Mouse (Mus musculus): ENCODE results near the gene Zscan5b.
"Not testable (repeated sequence)": the region's sequence is repeated elsewhere in the genome, so short reads cannot be mapped to it uniquely, and the experiment has no call there.

The Zscan5b gene

DNA sequence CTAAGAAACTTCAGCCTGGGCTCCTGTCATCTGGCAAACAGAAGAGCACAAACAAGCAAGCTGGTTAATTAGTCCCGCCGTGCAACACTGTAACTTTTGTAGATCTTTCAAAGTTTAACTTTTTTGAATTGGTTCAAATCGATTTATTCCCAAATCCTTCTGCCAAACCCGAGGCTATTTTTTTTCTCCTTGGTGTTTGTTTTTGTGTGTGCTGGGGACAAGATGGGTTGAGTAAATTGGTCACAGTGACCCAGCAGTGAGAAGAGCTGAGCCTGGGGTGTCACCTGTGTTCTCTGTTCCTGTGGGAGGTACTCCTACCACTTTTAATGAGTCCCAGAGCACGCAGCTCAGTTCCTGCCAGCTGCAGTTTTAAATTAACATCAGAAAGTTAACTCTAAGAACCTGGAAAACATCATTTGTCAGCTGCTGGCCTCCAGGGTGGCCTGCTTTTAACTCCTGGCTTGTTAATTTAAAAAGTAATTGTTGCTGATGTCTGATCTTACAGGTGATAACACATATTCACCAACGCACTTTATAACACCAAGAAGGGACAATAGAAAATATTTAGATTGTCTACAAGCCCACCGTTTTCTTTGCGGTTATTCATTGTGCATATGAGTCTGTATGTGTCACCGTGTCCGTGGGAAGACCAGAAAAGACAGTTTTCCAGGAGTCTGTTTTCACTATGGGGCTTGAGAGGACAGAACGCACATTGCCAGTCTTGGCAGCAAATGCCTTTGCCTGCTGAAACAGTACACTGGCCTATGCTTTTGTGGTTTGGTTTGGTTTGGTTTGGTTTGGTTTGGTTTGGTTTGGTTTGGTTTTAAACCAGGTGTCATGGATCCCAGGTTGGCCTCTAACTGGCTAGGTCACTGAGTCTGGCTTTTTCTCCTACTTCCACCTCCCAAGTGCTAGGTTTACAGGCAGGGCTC is 22.5 kb downstream of the Zscan5b start:
- DNase-seq (ENCODE audit: low spot score in 2 of 2): no peak

DNA sequence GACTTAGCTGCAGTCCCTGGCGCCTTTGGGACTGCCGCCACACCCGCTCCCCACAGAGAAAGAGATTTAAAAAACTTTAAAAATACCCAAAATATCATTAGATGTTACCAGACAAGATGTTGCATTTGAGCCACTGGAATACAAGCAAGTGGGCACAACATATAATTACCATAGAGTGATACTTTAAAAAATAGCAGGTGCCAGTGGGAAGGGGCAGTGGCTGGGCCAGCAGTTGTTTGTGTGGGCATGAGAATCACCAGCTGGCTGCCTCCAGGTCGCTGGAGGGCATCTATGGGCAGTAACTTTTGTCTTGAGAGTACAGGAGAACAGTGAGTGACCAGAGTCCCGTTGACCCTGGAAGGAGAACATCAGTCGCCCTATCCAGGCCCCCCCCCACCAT is 30.3 kb downstream of the Zscan5b start, which contains the start of gene Epp13:
Gene Epp13 (plus strand): TSS at position 301 of the 400 bp plus-strand sequence.
- no peak for DNase-seq (ENCODE audit: low spot score in 2 of 2)

DNA sequence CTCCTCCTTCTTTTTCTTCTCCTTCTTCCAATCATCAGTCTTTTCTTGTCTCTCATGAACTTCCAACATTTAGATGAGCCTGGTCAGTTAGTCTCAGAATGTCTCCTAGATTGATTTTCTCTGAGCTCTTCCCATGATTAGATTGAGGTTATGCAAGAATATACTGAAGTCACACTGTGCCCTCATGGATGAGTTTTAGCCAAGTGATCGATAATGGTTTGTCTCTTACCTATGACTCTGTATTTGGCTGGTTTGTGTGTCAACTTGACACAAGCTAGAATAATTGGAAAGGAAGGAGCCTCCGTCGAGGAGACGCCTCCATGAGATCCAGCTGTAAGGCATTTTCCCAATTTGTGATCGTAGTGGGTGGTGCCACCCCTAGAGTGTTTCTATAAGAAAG is 32.4 kb downstream of the Zscan5b start:
- DNase-seq (ENCODE audit: low spot score in 2 of 2): no peak

DNA sequence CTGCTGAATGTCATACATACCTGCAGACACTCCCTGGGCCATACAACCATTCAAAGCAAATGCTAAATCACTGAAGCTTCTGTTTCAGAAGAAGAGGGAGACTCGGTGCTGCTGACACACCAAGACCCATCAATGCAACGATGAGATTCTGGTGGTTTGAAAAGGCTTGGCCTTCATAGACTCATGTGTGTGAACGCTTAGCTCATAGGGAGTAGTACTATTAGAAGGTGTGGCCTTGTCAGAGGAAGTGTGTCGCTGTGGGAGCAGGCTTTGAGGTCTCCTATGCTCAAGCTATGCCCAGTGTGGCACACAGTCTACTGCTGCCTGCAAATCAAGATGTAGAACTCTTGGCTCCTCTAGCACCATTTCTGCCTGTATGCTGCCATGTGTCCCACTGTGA is 35.3 kb downstream of the Zscan5b start:
- no peak for DNase-seq (ENCODE audit: low spot score in 2 of 2)

DNA sequence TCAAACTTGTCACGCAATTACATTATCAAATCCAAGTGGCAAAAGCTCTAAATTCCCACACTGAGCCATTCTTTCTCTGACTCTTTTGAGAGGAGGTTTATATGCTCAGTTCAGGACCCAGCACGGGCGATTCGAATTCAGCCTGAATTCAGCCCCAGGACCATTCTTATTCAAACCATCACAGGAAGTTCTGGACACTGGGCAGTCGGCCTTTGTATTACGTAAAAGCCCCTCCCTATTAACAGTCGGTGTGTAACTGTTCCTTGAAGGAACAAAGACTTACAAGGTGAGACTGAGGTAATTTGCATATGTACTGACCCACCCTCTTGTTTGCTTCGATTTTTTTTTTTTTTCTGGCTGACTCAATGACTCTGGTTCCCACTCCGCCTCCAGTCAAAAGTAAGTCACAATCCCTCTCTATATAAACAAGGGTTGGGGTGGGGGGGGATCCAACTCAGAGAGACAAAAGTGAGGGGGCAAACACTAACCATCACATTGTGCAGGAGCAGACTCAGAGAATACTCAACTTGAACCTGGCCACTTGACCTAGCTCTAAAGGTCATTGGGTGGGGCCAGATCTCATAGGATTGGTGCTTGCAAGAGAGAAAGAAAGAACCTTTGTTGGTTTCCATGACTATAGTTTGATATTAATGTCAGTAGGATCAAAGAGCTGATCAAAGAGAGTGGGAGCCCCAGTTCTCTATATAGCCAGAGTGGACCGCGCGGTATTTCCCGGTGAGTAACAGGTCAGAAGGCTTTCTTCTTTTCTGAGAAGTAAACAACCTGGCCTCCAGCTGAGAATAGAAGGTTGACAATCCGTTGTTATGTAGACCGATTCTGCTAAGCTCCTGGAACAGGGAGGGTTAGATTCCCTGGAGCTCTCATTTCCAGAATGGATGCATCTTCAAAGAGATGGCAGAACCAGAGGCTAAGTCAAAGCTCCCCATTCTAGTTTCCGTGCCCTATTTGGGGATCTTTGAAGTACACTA is 36.4 kb downstream of the Zscan5b start:
- no peak for DNase-seq (ENCODE audit: low spot score in 2 of 2)

DNA sequence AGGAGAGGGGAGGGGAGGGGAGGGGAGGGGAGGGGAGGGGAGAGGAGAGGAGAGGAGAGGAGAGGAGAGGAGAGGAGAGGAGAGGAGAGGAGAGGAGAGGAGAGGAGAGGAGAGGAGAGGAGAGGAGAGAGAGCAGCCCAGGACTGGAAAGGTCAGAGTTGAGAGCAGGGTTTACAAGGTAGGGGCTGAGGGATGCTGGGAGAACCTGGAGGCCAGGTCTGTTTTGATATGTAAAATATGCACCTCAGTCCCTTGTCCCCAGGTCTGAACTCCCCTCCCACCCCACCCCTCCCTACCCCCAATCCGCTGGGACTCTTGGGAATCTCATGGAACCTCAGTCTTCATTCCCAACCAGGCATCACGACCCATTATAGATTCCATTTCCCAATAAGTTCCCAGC is 37.9 kb downstream of the Zscan5b start:
- not testable (repeated sequence) for DNase-seq (ENCODE audit: low spot score in 2 of 2)

DNA sequence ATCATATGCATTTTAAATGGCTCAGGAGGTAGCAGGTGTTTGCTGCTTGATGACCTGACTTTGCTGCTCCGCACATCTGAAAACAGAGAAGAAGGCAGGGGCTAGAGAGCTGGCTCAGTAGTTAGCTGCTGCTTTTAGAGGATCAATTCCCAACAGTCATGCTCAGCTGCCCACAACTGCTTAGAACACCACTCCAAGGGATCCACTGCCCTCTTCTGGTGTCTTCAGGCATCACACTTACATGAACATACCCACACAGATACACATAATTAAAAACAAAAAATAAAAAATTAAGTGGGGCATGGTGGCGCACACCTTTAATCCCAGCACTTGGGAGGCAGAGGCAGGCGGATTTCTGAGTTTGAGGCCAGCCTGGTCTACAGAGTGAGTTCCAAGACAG is 40.0 kb downstream of the Zscan5b start:
- no peak for DNase-seq (ENCODE audit: low spot score in 2 of 2)

DNA sequence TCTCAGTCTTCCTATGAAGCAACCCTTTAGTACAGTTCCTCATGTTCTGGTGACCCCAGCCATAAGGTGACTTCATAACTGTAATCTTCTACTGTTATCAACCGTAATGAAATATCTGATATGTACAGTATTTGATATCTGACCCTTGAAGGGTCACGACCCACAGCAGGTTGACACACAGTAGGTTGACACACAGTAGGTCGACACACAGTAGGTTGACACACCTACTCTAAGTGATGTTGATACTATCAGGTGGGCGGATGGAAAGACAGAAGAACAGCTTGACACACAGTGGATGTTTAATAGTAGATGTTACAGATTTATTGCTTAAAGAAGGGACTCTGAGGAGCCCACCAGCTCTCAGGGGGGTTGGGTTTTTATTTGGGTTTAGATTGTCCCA is 40.9 kb downstream of the Zscan5b start:
- no peak for DNase-seq (ENCODE audit: low spot score in 2 of 2)

DNA sequence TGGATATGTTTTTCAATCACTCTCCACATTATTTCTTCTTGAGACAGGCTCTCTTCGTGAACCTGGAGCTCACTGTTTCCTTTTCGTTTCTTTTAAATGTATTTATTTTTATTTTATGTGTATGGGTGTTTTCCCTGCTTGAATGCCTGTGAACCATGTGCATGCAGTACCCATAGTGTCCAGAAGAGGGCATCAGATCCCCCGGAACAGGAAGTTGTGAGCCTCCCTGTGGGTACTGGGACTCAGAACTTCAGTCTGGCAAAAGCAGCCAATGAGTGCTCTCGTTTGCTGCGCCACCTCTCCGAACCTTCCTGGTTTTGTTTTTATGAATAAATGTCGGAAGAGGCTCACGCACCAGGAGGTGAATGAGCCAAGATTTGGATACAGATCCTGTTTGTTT is 43.6 kb downstream of the Zscan5b start:
- DNase-seq (ENCODE audit: low spot score in 2 of 2): no peak

DNA sequence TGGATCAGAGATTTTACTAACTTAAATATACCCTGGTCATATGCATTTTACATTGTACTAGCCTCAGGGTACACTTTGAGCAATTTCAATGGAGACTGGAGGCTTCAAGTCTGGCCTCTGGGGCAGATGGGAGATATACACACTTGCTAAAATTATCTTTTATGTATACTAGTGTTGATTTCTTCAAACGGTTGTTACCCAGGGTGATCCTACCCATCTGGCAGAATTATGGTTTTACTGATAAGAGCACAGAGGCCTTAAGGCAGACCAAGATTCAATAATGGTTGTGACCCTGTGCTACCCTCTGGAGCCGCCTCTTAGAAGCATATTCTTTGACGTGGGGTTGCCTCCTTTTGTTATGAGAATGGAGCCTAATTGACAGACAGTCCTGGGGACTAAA is 55.8 kb downstream of the Zscan5b start:
- DNase-seq (ENCODE audit: low spot score in 2 of 2): no peak

DNA sequence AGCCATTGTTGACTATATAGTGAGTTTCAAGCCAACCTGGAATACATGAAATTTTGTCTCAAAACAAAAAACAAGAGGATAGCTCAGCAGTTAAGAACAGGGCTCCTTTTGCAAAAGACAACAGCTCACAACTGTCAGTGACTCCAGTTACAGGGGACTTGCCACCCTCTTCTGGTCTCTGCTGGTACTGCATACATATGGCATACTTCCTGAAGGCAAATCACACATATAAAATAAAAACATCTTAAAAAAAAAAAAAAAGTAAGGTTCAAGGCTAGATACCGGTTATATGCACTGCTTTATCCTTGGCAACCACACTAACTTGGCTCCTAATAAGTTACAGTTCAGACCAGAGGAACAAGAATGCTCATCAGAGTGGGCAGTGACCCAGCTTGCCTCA is 60.7 kb downstream of the Zscan5b start:
- DNase-seq (ENCODE audit: low spot score in 2 of 2): peak; percentile 57 to 60

DNA sequence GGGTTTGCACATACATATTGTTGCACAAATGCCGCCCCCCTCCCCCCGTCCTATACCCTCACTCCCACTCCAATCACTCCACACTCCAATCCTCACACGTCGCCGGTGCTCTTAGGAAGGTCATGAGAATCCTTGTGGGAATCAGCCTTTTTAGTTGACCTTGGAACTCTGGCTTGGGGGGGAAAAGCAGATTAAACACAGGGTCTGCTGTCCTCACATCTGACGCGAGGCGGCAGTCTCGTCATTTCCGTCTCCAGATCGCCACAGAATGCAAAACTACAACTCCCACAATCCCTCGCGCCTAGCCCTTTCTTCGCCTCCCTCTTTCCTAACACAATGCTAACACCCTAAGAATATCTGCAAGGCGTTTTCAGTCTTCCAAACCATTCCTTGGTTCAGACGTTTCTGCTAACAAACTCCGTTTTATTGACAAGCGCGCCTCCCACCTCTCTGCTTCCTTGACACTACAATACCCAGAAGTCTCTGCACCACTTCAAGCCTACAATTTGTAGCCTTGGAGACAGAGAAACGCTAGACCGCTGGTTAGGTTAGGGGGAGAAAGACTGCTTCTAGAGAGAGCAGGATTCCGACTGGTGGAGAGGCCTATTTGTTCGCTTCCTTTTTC is 61.5 kb downstream of the Zscan5b start:
- DNase-seq (ENCODE audit: low spot score in 2 of 2): peak; percentile 69 to 76

DNA sequence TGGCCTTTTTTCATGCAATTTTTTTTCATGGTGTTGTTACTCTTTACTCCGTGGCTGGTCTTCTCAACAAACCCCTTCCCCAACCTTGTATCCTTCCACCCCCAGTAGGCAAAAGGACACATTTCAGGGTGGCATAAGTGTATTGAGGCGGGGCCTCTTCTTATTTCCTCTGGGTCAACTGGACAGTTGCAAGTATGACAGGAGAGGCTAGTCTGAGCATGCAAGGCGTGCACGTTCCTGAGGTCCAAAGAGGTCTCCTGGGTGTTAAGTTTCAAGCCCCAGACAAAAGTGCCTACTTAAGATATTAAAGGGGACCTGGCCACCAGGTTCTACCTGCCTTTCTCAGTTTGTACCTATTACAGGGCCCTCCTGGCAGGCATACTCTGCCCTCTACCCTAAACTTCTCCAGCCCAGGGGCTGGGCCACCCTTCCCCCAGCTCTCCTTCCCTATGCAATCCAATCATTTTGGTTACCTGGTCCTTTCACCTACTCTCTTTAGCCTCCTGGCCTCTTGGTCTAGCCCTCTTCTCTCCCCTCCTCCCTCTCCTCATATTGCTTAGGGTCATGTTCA is 62.4 kb downstream of the Zscan5b start:
- DNase-seq (ENCODE audit: low spot score in 2 of 2): no peak

DNA sequence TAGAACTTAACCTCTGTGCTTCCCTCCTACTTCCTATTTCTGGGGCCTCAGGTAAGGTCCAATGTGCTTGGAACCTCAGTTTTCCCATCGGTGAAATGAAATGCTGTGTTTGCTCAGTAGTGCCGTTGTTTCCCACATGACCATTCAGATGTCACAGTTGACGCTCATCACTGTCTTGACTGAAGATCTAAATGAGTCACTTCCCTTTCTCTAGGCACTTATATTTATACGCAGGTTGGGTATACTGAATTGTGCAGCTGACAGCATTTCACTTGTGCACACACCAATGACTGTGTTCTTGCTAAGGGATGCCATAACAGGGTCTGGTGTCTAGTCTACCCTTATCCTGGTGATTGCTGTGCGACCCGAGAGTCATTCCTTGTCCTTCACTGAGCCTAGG is 63.3 kb downstream of the Zscan5b start:
- DNase-seq (ENCODE audit: low spot score in 2 of 2): no peak

DNA sequence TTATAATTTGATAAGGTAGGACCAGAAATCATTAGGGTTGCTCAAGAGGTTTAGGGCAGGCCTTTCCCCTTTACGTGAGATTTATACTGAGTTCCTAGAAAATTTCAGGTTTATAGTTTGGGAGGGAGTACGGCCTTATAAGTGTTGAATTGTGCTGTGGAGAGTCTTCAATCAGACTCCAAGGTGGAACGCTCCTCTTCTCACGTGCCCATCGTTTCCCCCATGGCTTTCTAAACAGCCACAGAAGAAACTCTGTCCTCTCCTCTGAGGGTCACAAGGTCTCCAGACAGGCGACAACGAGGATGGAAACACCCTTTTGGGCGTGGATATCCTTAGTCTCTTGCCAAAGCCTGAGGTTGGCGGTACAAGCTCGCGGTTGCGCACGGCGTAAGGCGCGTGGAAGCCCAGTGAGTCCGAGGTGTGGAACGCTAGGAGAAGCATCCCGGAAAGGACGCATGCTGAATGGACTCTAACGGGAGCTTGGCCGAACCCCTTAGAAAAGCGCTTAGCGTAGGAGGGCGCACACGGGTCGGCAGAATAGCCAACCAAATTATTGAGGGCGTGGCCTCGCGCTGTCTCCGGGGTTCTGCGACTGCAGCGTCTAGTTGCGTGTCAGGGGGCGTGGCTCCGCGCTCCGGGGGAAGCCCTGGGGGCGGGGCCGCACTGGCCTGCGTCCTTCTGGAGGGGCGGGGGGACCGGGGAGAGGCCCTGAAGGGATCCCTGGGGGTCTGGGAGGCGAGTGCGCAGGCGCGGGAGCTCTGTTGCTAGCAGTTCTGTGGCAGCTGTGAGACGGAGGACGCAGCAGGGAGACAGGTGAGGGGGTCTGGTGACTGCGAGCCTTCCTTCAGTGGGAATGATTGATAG is 64.0 kb downstream of the Zscan5b start, which contains the start of gene Zfp667:
Gene Zfp667 (plus strand): TSS at position 738 of the 864 bp plus-strand sequence.
- DNase-seq (ENCODE audit: low spot score in 2 of 2): peak; percentile 94 to 98

DNA sequence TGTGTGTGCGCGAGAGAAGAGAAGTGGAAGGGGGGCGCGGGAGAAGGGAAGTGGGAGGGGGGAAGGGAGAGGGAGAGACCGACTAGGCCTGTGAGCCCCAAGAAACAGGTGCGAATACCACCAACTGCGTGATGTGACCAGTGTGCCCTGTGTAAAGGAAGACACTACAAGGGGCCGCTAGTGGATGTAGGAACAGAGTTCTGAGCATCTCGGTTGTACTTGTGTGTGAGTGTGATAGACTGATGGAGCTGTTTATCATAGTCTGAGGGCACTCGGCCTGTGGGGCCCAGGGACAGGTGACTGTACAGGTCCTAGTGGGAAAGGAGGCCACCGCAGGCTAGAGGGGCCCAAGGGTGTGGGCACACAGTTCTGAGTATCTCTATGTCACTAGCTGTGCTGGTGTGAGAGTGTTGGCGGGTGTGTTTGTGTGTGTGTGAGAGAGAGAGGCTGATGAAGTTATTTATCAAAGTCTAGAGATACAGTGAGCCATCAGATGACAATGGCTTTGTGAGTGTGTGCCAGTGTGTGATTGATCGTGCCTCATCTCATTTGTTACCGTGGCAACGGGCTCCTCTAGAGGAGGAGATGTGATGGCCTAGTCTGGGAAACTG is 64.9 kb downstream of the Zscan5b start:
- no peak for DNase-seq (ENCODE audit: low spot score in 2 of 2)
